Mouse (Mus musculus): ENCODE measurements at regions not wholly inside any gene's neighbourhood (a gene's known extent, or its start where the extent isn't known, plus 50 kb on each side); places are given as distances from the start of the nearest gene placed in this dataset.

- H3K27ac ChIP-seq: no peak overlapping the region
- H3K9ac ChIP-seq: no peak overlapping the region
- no peak overlapping the region for H3K4me3 ChIP-seq (replicated peaks)
- ATAC-seq (ENCODE audit: low FRiP score): no peak
- no peaks in the 10 kb centered on the region for H3K9me3 ChIP-seq
- H3K4me1 ChIP-seq: no peaks in the 10 kb centered on the region
- H3K27me3 ChIP-seq: no peaks in the 10 kb centered on the region
- no peak overlapping the region for H3K4me2 ChIP-seq
- WGBS: 57% methylated on average over 1 of the region's 1 CpGs
- no peaks in the 10 kb centered on the region for H3K36me3 ChIP-seq (replicated peaks)
These were observed 449.8 kb downstream of the Slitrk1 start for GRCm38 (mm10) chr14:108464192-108464591.

GRCm38 (mm10) chr14:108459356-108459755 lies 454.6 kb downstream of the Slitrk1 start:
- no peaks in the 10 kb centered on the region for H3K4me1 ChIP-seq
- H3K27me3 ChIP-seq: no peaks in the 10 kb centered on the region
- no peak overlapping the region for H3K9ac ChIP-seq
- no peak overlapping the region for H3K4me2 ChIP-seq
- no peaks in the 10 kb centered on the region for H3K36me3 ChIP-seq (replicated peaks)
- H3K9me3 ChIP-seq: no peaks in the 10 kb centered on the region
- H3K27ac ChIP-seq: no peak overlapping the region
- H3K4me3 ChIP-seq (replicated peaks): no peak overlapping the region
- no peak for ATAC-seq (ENCODE audit: low FRiP score)
- WGBS: 74% methylated on average over 6 of the region's 6 CpGs

- H3K27me3 ChIP-seq: no peaks in the 10 kb centered on the region
- no peak for ATAC-seq (ENCODE audit: low FRiP score)
These were observed 476.9 kb downstream of the Slitrk1 start for GRCm38 (mm10) chr14:108437019-108437418.

GRCm38 (mm10) chr14:108405113-108405512 lies 508.8 kb downstream of the Slitrk1 start:
- no peaks in the 10 kb centered on the region for H3K36me3 ChIP-seq (replicated peaks)
- H3K27ac ChIP-seq: no peak overlapping the region
- no peaks in the 10 kb centered on the region for H3K4me1 ChIP-seq
- H3K4me3 ChIP-seq (replicated peaks): no peak overlapping the region
- H3K27me3 ChIP-seq: no peaks in the 10 kb centered on the region
- peak; percentile 85; the same call in 1 of the 2 replicates for ATAC-seq (ENCODE audit: low FRiP score)
- no peak overlapping the region for H3K4me2 ChIP-seq
- 24% methylated on average over 2 of the region's 2 CpGs for WGBS
- no peak overlapping the region for H3K9ac ChIP-seq
- H3K9me3 ChIP-seq: no peaks in the 10 kb centered on the region

More at GRCm38 (mm10) chr14:108437019-108437418, 476.9 kb downstream of the Slitrk1 start:
- no peak overlapping the region for H3K4me2 ChIP-seq
- H3K9ac ChIP-seq: no peak overlapping the region
- no peaks in the 10 kb centered on the region for H3K9me3 ChIP-seq
- WGBS: 11% methylated on average over 2 of the region's 2 CpGs
- H3K4me3 ChIP-seq (replicated peaks): no peak overlapping the region
- H3K36me3 ChIP-seq (replicated peaks): no peaks in the 10 kb centered on the region
- no peak overlapping the region for H3K27ac ChIP-seq
- peaks cover 3% of the 10 kb centered on the region; the same call in 1 of the 2 replicates for H3K4me1 ChIP-seq

- no peak for ATAC-seq (ENCODE audit: low FRiP score)
- H3K9me3 ChIP-seq: no peaks in the 10 kb centered on the region
- WGBS: 62% methylated on average over 2 of the region's 2 CpGs
These were observed 510.5 kb downstream of the Slitrk1 start for GRCm38 (mm10) chr14:108403466-108403865.

More at GRCm38 (mm10) chr14:108403466-108403865, 510.5 kb downstream of the Slitrk1 start:
- Histone ChIP-seq H3K27ac (no peak overlapping the region), H3K27me3 (no peaks in the 10 kb centered on the region), H3K36me3 (replicated peaks) (no peaks in the 10 kb centered on the region), H3K4me1 (no peaks in the 10 kb centered on the region), H3K4me3 (replicated peaks) (no peak overlapping the region), H3K4me2 (no peak overlapping the region), H3K9ac (no peak overlapping the region)

All from forebrain, embryonic 12.5 days (tissue).